Mouse (Mus musculus) adipocyte (in vitro differentiated cells): Measurements from ENCODE around the gene Olfr1062.
"Not testable (repeated sequence)": the region's sequence is repeated elsewhere in the genome, so short reads cannot be mapped to it uniquely, and the experiment has no call there.

ENCODE experiments used
- DNase-seq: peaks from one replicate; pipeline ENCODE4 v3.0.0-alpha.2; 2016; ENCODE audit warnings: low spot score

The Olfr1062 gene

GRCm38 (mm10) chr2:86426649-86427048 is at the start of gene Olfr1062:
TSS of gene Olfr1062 (minus strand) at chr2:86426749.
- not testable (repeated sequence) for DNase-seq

- DNase-seq: no peak
These were observed 38.0 kb upstream of the Olfr1062 start for GRCm38 (mm10) chr2:86464442-86465109.

GRCm38 (mm10) chr2:86460434-86460833 is 33.9 kb upstream of the Olfr1062 start:
- DNase-seq: no peak

GRCm38 (mm10) chr2:86456169-86456568 is 29.6 kb upstream of the Olfr1062 start, which contains the start of gene Olfr1066:
TSS of gene Olfr1066 (minus strand) at chr2:86456269.
- DNase-seq: no peak

GRCm38 (mm10) chr2:86450491-86450890 is 23.9 kb upstream of the Olfr1062 start, which contains the start of gene Olfr1065:
TSS of gene Olfr1065 (minus strand) at chr2:86450591.
- DNase-seq: not testable (repeated sequence)

GRCm38 (mm10) chr2:86442101-86442500 is 15.6 kb upstream of the Olfr1062 start:
- DNase-seq: not testable (repeated sequence)

- DNase-seq: not testable (repeated sequence)
These were observed 2.0 kb upstream of the Olfr1062 start for GRCm38 (mm10) chr2:86428511-86428910.

GRCm38 (mm10) chr2:86413950-86414349 is 12.6 kb downstream of the Olfr1062 start, which contains the start of gene Olfr1061:
TSS of gene Olfr1061 (minus strand) at chr2:86414050.
- no peak for DNase-seq

- no peak for DNase-seq
These were observed 31.4 kb downstream of the Olfr1062 start for GRCm38 (mm10) chr2:86395114-86395513.

- DNase-seq: not testable (repeated sequence)
These were observed 38.1 kb downstream of the Olfr1062 start, which contains the start of gene Olfr1058 for GRCm38 (mm10) chr2:86388461-86388860. TSS of gene Olfr1058 (minus strand) at chr2:86388561.

- DNase-seq: no peak
These were observed 48.3 kb downstream of the Olfr1062 start, which contains the start of gene Olfr1057 for GRCm38 (mm10) chr2:86378293-86378692. TSS of gene Olfr1057 (minus strand) at chr2:86378393.
